Mouse (Mus musculus) hindbrain, embryonic 16.5 days (tissue): Measurements from ENCODE around the gene Cadps. TPM values are rescaled to one million over a fixed set of nuclear protein-coding genes. Genes with fewer than 3 reads are reported as not detected.

ENCODE experiments used
- ATAC-seq: fragments of 200-750 bp; cut with Nextera tagmentation; 2 replicates; pipeline ENCODE4 v1.8.0; 2017; ENCODE audit warnings: moderate TSS enrichment, moderate library complexity
- H3K27ac ChIP-seq: fragments of 300-500 bp; sonication (generic); 2 replicates; pipeline ENCODE4 v1.5.1; 2014; ENCODE audit warnings: low read depth, mild to moderate bottlenecking, control low read depth, low read length, moderate library complexity
- H3K27me3 ChIP-seq: fragments of 300-500 bp; sonication (generic); replicated peaks from 2 replicates; pipeline ENCODE4 v1.6.1; 2014; ENCODE audit warnings: low read length; ENCODE audit not compliant: control insufficient read depth, insufficient read depth
- H3K36me3 ChIP-seq: fragments of 300-500 bp; sonication (generic); 2 replicates; pipeline ENCODE4 v1.6.1; 2014; ENCODE audit warnings: mild to moderate bottlenecking, low read length, moderate library complexity, mixed read lengths; ENCODE audit not compliant: control insufficient read depth, insufficient read depth
- H3K4me1 ChIP-seq: fragments of 300-500 bp; sonication (generic); 2 replicates; pipeline ENCODE4 v1.6.1; 2014; ENCODE audit warnings: low read depth, low read length; ENCODE audit not compliant: control insufficient read depth, insufficient read depth
- H3K4me2 ChIP-seq: fragments of 300-500 bp; sonication (generic); 2 replicates; pipeline ENCODE4 v1.6.1; 2014; ENCODE audit warnings: mild to moderate bottlenecking, low read length, control low read depth, moderate library complexity
- H3K4me3 ChIP-seq: fragments of 300-500 bp; sonication (generic); 2 replicates; pipeline ENCODE4 v1.5.1; 2014; ENCODE audit warnings: mild to moderate bottlenecking, low read length, control low read depth, moderate library complexity
- H3K9ac ChIP-seq: fragments of 300-500 bp; sonication (generic); 2 replicates; pipeline ENCODE4 v1.6.1; 2014; ENCODE audit warnings: low read depth, mild to moderate bottlenecking, control low read depth, low read length, moderate library complexity
- H3K9me3 ChIP-seq: fragments of 300-500 bp; sonication (generic); 2 replicates; pipeline ENCODE4 v1.6.1; 2014; ENCODE audit warnings: mild to moderate bottlenecking, low read length, moderate library complexity; ENCODE audit not compliant: control insufficient read depth
- WGBS: fragments of 180-500 bp; shearing (Covaris S2); extraction: QIAGEN DNeasy Blood & Tissue Kit; methylation state at CpG from one replicate; pipeline ENCODE4 v1.1.7; 2014; 5-methylcytosine and 5-hydroxymethylcytosine counted together
- polyA plus RNA-seq: library from polyadenylated mRNA; unstranded; fragments of >200 nt; fragmentation: Nextera tagmentation; extraction: Ambion mirVana; gene quantifications from 2 replicates; pipeline ENCODE4 v1.2.1, GENCODE M21; 2015

Gene Cadps
- polyA plus RNA-seq, 1 experiment from 2014 or later, result 49.0 TPM

DNA sequence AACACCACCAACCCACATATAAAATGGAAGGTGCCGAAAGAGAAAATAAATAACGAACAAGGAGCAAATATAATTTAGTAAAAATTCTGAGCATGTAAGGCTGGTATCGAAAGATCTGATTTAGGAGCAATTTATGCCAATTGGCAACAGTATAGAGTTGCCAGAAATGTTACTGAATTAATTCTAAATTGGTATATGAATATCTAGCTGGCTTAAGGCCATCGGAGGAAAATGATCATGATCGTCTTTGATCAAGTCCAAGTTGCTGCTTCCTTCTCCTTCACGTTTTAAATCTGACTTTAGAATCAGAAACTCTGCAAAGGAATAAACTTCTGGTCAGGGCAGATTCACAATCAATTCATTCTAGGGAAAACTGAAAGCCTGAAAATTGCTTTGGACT lies 374.0 kb downstream of the Cadps start:
- no peak for ATAC-seq
- no peak overlapping the region for H3K4me2 ChIP-seq
- H3K4me1 ChIP-seq, result no peaks in the 10 kb centered on the region
- H3K4me3 ChIP-seq, result no peak overlapping the region
- H3K9me3 ChIP-seq, result no peaks in the 10 kb centered on the region
- H3K9ac ChIP-seq, result no peak overlapping the region
- 92% methylated on average over 6 of the region's 6 CpGs for WGBS
- H3K27ac ChIP-seq, result no peak overlapping the region
- H3K27me3 ChIP-seq, result no peaks in the 10 kb centered on the region
- H3K36me3 ChIP-seq, result peaks cover 5% of the 10 kb centered on the region

DNA sequence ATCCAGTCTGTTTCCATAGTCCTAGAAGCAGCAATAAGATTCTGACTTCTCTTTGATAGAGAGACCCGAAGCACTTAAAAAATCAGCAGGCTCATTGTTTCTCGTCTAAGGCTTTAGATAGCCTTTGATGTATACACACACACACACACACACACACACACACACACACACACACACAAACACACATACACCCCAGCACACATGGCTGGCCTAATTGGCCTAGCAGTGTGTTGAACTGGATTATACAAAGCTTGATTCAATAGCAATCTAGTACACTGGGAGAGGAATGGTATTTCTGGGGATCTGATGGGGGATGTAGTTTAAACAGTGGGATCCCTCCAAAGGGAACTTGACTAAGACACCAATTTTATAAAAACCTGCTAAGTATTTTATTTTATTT lies 381.9 kb downstream of the Cadps start:
- H3K9ac ChIP-seq, result no peak overlapping the region
- no peaks in the 10 kb centered on the region for H3K4me1 ChIP-seq
- no peak overlapping the region for H3K27ac ChIP-seq
- ATAC-seq, result no peak
- H3K4me2 ChIP-seq, result no peak overlapping the region
- no peaks in the 10 kb centered on the region for H3K27me3 ChIP-seq
- no peak overlapping the region for H3K4me3 ChIP-seq
- 52% methylated on average over 2 of the region's 2 CpGs for WGBS
- no peaks in the 10 kb centered on the region for H3K9me3 ChIP-seq
- peaks cover 7% of the 10 kb centered on the region; the same call in 1 of the 2 replicates for H3K36me3 ChIP-seq

DNA sequence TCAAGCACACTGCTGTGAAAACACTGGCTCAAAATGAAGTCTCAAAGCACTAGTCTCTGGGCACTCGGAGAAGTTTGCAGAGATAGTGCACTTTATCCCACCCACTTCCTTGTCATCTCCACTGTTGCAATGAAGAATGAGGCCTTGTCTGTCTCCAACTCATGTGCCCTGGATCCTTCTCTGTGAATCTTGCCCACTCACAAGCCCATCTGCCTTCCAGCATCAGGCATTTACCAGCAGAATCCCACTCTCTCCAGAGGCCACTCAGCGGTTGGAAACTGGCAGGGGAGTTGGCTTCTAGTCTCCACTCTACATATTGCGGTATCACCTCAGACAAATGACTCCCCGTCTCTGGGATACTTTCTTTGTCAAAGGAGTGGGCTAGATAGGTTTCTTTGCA lies 384.9 kb downstream of the Cadps start:
- peaks cover 7% of the 10 kb centered on the region; the same call in 1 of the 2 replicates for H3K36me3 ChIP-seq
- 78% methylated on average over 4 of the region's 4 CpGs for WGBS
- H3K4me3 ChIP-seq, result no peak overlapping the region
- H3K4me1 ChIP-seq, result no peaks in the 10 kb centered on the region
- H3K27ac ChIP-seq, result no peak overlapping the region
- ATAC-seq, result no peak
- no peaks in the 10 kb centered on the region for H3K9me3 ChIP-seq
- H3K27me3 ChIP-seq, result no peaks in the 10 kb centered on the region
- no peak overlapping the region for H3K9ac ChIP-seq
- H3K4me2 ChIP-seq, result no peak overlapping the region

DNA sequence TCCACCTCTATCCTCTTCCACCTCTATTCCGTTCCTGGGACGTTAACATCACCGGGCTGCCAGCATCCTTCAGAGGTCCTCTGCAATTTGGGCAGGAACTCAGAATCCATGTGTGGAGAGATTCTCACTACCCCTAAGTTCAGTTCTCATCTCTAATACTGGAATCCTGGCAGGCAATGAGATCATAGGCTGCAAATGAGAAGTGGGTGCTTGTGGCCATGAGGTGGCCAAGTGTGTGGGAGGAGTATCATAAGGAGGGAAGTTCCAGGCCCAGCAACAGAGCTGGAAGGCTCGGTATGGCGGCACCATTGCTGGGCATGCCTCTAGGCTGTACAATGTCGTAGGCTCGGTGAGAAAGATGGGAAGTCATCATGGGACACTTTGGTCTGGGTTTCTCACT lies 385.5 kb downstream of the Cadps start:
- Histone ChIP-seq H3K4me2 (no peak overlapping the region), H3K9me3 (no peaks in the 10 kb centered on the region), H3K36me3 (peaks cover 7% of the 10 kb centered on the region; the same call in 1 of the 2 replicates), H3K9ac (no peak overlapping the region), H3K4me1 (no peaks in the 10 kb centered on the region), H3K27me3 (no peaks in the 10 kb centered on the region), H3K27ac (no peak overlapping the region), H3K4me3 (no peak overlapping the region)
- ATAC-seq, result no peak
- WGBS, result 85% methylated on average over 7 of the region's 7 CpGs

DNA sequence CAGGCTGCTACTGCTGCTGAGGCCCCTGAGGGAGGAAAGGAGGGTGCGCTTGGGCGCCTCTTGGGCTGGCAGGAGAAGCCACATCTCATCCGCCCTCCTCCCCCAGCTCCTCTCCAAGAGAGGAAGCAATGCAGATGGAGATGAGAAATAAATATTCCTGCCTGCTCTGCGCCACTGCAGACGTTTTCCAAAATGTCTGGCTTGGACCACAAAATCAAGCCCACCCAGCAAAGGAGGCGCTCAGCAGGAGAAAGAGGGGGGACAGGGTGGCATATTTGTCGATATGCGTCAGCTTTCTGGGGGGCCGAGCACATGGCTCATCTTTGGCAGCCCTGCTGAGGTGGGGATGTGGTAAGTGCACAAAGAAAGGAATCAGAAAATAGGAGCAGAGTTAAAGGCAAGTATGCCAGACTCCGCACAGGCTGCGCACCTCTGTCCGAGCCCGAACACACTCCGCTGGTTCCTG lies 385.9 kb downstream of the Cadps start:
- 89% methylated on average over 14 of the region's 14 CpGs for WGBS

DNA sequence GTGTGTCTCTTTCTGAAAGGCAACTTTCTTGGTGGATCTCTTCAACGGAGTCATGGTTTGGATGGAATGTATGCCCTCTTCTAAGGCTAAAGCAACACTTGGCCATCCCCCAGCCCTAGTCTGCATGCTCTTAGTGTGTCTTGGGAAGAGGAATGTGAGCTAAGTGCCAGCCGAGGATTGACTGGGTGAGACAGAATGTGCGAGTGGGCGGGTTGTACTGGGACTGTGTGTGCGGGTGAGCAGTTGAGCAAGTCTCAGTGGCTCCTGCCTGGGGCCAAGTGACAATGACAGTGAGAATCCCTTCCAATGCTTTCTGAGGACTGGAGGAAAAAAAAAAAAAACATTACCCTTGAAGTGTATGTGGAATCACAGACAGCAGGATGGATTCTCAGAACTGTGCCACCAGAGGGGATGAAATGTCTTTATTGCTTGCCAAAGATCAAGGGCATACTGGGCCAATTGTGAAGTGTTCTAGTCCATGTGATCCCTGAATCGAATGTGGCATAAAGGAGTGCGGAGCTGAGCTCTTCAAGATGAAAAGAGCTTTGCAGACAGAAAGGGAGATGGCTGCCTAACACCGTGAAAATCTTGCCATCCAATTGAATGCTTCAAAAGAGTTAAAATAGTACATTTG lies 394.7 kb downstream of the Cadps start:
- Histone ChIP-seq H3K36me3 (no peaks in the 10 kb centered on the region; the same call in 1 of the 2 replicates), H3K4me2 (no peak overlapping the region), H3K27me3 (no peaks in the 10 kb centered on the region), H3K9me3 (no peaks in the 10 kb centered on the region), H3K4me1 (no peaks in the 10 kb centered on the region), H3K27ac (no peak overlapping the region), H3K9ac (no peak overlapping the region), H3K4me3 (no peak overlapping the region)
- ATAC-seq, result peak; percentile 65; the same call in 1 of the 2 replicates
- 70% methylated on average over 8 of the region's 8 CpGs for WGBS

More for the DNA sequence above, 385.9 kb downstream of the Cadps start:
- Histone ChIP-seq H3K9me3 (no peaks in the 10 kb centered on the region), H3K4me1 (no peaks in the 10 kb centered on the region), H3K36me3 (peaks cover 7% of the 10 kb centered on the region; the same call in 1 of the 2 replicates), H3K27me3 (no peaks in the 10 kb centered on the region), H3K4me2 (no peak overlapping the region), H3K9ac (no peak overlapping the region), H3K27ac (no peak overlapping the region), H3K4me3 (no peak overlapping the region)
- ATAC-seq, result no peak

DNA sequence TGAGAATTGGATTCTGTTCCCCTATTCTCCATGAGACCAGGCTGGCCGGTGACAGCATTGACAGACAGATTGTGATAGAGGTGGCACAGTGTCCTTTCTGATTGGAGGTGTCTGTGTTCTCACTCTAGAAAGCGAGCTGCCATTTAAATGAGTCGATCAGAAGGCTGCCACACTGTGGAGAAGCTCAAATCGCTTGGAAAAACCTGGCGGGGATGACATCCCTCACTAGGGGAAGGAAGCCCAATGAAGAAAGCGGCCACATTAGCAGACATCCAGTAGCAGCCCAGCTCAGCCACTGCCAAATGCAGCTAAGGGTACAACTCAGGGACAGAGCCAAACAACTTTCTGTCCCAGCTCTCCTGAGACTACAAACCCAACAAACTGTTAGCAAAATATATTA lies 397.6 kb downstream of the Cadps start:
- no peak overlapping the region for H3K4me3 ChIP-seq
- no peak overlapping the region for H3K4me2 ChIP-seq
- H3K36me3 ChIP-seq, result no peaks in the 10 kb centered on the region; the same call in 1 of the 2 replicates
- no peaks in the 10 kb centered on the region for H3K4me1 ChIP-seq
- WGBS, result 73% methylated on average over 6 of the region's 6 CpGs
- no peaks in the 10 kb centered on the region for H3K9me3 ChIP-seq
- no peak for ATAC-seq
- H3K27ac ChIP-seq, result no peak overlapping the region
- H3K9ac ChIP-seq, result no peak overlapping the region
- no peaks in the 10 kb centered on the region for H3K27me3 ChIP-seq

DNA sequence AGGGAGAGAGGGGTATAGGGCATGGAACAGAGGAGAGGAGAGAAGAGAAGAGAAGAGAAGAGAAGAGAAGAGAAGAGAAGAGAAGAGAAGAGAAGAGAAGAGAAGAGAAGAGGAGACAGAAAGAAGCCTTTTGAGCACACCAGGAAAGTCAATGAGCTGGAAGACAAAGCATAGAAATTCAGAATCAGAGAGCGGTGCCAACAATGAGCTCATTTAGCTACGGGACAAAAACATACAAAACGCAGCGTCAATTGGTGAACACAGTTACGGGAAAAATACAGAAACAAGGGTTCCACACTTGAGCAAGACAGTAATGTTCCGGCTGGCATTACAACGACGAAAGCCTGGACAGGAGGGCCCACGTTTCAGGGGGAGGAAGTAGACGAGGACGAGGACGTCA lies 412.6 kb downstream of the Cadps start:
- H3K36me3 ChIP-seq, result peaks cover 4% of the 10 kb centered on the region
- H3K4me2 ChIP-seq, result no peak overlapping the region
- H3K4me1 ChIP-seq, result no peaks in the 10 kb centered on the region
- no peaks in the 10 kb centered on the region for H3K27me3 ChIP-seq
- H3K4me3 ChIP-seq, result no peak overlapping the region
- no peak overlapping the region for H3K9ac ChIP-seq
- 57% methylated on average over 12 of the region's 12 CpGs for WGBS
- ATAC-seq, result no peak
- H3K27ac ChIP-seq, result no peak overlapping the region
- no peaks in the 10 kb centered on the region for H3K9me3 ChIP-seq

DNA sequence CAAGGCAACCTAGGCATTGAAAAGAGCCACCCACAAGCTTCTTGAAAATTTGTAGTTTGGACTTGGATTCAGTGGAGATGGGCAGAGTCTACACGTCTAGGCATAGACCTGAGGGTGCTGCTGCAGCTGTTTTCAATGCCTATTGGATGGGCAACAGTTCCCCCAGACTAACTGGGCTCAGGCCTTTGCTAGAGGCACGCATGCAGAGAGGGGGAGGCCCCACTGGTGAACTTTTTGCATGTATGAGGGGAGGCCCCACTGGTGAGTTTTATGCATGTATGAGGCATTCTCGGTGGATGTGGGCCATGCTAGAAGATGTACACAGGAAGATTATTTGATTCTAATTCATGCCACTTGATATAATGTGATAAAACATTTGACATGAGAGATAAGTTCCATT lies 413.1 kb downstream of the Cadps start:
- no peak for ATAC-seq
- peaks cover 4% of the 10 kb centered on the region for H3K36me3 ChIP-seq
- H3K4me1 ChIP-seq, result no peaks in the 10 kb centered on the region
- no peaks in the 10 kb centered on the region for H3K9me3 ChIP-seq
- H3K27ac ChIP-seq, result no peak overlapping the region
- WGBS, result 83% methylated on average over 3 of the region's 3 CpGs
- H3K27me3 ChIP-seq, result no peaks in the 10 kb centered on the region
- H3K9ac ChIP-seq, result no peak overlapping the region
- H3K4me3 ChIP-seq, result no peak overlapping the region
- no peak overlapping the region for H3K4me2 ChIP-seq
